Mouse (Mus musculus) C2C12 (cell line): Measurements from ENCODE around the gene Ppp1r2.

Experiments
- CTCF ChIP-seq: IDR thresholded peaks from one replicate; pipeline ENCODE4 v1.5.1; 2011; ENCODE audit not compliant: control insufficient read depth, insufficient read depth, insufficient read length
- FOSL1 ChIP-seq: IDR thresholded peaks from one replicate; pipeline ENCODE4 v1.8.0; 2011; ENCODE audit warnings: mild to moderate bottlenecking, low read length; ENCODE audit not compliant: poor library complexity, insufficient read depth, severe bottlenecking
- MYOD1 ChIP-seq: IDR thresholded peaks from one replicate; pipeline ENCODE4 v1.6.1; 2011; ENCODE audit warnings: low read depth; ENCODE audit not compliant: control insufficient read depth, insufficient read length
- USF1 ChIP-seq: IDR thresholded peaks from one replicate; pipeline ENCODE4 v1.6.1; 2011; ENCODE audit warnings: low read depth, mild to moderate bottlenecking, control low read depth, moderate library complexity

DNA sequence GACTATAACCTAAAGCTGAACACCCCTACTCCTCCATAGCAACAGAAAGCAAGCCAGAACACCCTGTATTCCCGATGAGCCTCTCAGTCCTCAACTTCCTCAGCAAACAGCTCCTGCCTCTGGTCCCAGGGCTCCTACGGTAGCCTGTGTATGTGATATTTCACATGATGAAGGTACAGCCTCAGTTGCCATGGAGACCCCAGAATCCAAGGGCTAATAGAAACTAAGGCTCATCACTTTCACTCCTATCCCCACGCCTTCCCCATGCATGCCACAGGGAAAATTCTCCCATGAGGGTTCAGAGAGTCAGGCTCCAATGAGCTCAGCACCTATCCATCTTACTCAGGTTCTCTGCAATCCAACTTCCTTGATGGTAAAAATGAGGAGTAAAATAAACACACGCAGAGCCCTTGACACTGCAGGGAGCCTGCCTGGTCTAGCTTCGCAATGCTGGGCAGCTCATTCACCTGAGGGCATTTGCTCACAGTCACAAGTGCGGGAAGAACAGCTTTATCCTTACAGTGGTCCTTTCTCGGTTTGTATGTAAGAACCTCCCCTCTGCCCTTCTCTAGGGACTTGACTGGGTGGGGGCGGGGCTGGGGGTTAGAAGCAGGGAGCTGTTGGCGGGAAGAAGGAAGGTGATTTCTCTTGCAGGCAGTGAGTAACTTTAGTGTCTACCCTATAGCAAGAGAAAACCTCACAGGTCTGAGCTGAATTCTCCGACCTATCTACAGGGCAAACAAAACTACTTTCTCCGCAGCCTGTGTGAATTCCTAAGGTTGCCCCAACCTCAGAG lies 24.3 kb upstream of the Ppp1r2 start:
- TF ChIP-seq CTCF (no peak), USF1 (no peak), FOSL1 (no peak), MYOD1 (no peak)
